Mouse (Mus musculus): ENCODE data around the gene Rpusd4. TPM values are rescaled to one million over a fixed set of nuclear protein-coding genes. Genes with fewer than 3 reads are reported as not detected.

Gene Rpusd4
- polyA plus RNA-seq, 1 experiment from 2014 or later: 32.2 TPM

GRCm38 (mm10) chr9:35264509-35264908 is 3.2 kb upstream of the Rpusd4 start:
- H3K4me3 ChIP-seq: no peak overlapping the region
- WGBS: 95% methylated on average over 3 of the region's 3 CpGs
- H3K27me3 ChIP-seq (ENCODE audit: low read depth, poor library complexity, severe bottlenecking): no peaks in the 10 kb centered on the region
- H3K36me3 ChIP-seq: peaks cover 15% of the 10 kb centered on the region
- no peaks in the 10 kb centered on the region for H3K9me3 ChIP-seq (replicated peaks)
- DNase-seq (ENCODE audit: low spot score): no peak
- H3K27ac ChIP-seq (replicated peaks): no peak overlapping the region
- H3K4me1 ChIP-seq: peaks cover 23% of the 10 kb centered on the region

- DNase-seq (ENCODE audit: low spot score): peak; percentile 24
- no peaks in the 10 kb centered on the region for H3K9me3 ChIP-seq (replicated peaks)
- H3K4me1 ChIP-seq: peaks cover 23% of the 10 kb centered on the region
- no peaks in the 10 kb centered on the region for H3K27me3 ChIP-seq (ENCODE audit: low read depth, poor library complexity, severe bottlenecking)
- 2% methylated on average over 21 of the region's 21 CpGs for WGBS
- H3K36me3 ChIP-seq: peaks cover 32% of the 10 kb centered on the region
- peak overlapping the region; percentile 77 for H3K4me3 ChIP-seq
- H3K27ac ChIP-seq (replicated peaks): peak overlapping the region; percentile 89
Measured at GRCm38 (mm10) chr9:35267976-35268715, 481 bp downstream of the Rpusd4 start.

- no peak for DNase-seq (ENCODE audit: low spot score)
- Histone ChIP-seq H3K27me3 (ENCODE audit: low read depth, poor library complexity, severe bottlenecking) (peaks cover 3% of the 10 kb centered on the region; the same call in 1 of the 2 replicates), H3K36me3 (peaks cover 56% of the 10 kb centered on the region), H3K4me3 (no peak overlapping the region), H3K27ac (replicated peaks) (no peak overlapping the region), H3K4me1 (peaks cover 4% of the 10 kb centered on the region), H3K9me3 (replicated peaks) (no peaks in the 10 kb centered on the region)
- WGBS: 89% methylated on average over 3 of the region's 3 CpGs
Measured at GRCm38 (mm10) chr9:35277855-35278365, 10.2 kb downstream of the Rpusd4 start.

GRCm38 (mm10) chr9:35278451-35278850 is 10.8 kb downstream of the Rpusd4 start:
- Histone ChIP-seq H3K27me3 (ENCODE audit: low read depth, poor library complexity, severe bottlenecking) (peaks cover 8% of the 10 kb centered on the region), H3K27ac (replicated peaks) (no peak overlapping the region), H3K4me3 (no peak overlapping the region), H3K4me1 (peaks cover 10% of the 10 kb centered on the region), H3K9me3 (replicated peaks) (no peaks in the 10 kb centered on the region), H3K36me3 (peaks cover 50% of the 10 kb centered on the region)
- DNase-seq (ENCODE audit: low spot score): no peak
- WGBS: 85% methylated on average over 4 of the region's 4 CpGs

- Histone ChIP-seq H3K4me3 (no peak overlapping the region), H3K9me3 (replicated peaks) (no peaks in the 10 kb centered on the region), H3K27me3 (ENCODE audit: low read depth, poor library complexity, severe bottlenecking) (peaks cover 46% of the 10 kb centered on the region), H3K36me3 (peaks cover 15% of the 10 kb centered on the region), H3K27ac (replicated peaks) (peak overlapping the region; percentile 61; the same call in 1 of the 2 replicates), H3K4me1 (peaks cover 27% of the 10 kb centered on the region)
- 24% methylated on average over 5 of the region's 5 CpGs for WGBS
- peak; percentile 37 for DNase-seq (ENCODE audit: low spot score)
Measured at GRCm38 (mm10) chr9:35282006-35282850, 14.6 kb downstream of the Rpusd4 start.

- Histone ChIP-seq H3K9me3 (replicated peaks) (no peaks in the 10 kb centered on the region), H3K36me3 (peaks cover 9% of the 10 kb centered on the region), H3K4me1 (peaks cover 31% of the 10 kb centered on the region), H3K27ac (replicated peaks) (peak overlapping the region; percentile 61; the same call in 1 of the 2 replicates), H3K27me3 (ENCODE audit: low read depth, poor library complexity, severe bottlenecking) (peaks cover 52% of the 10 kb centered on the region), H3K4me3 (no peak overlapping the region)
- DNase-seq (ENCODE audit: low spot score): no peak
- WGBS: 71% methylated on average over 5 of the region's 5 CpGs
Measured at GRCm38 (mm10) chr9:35282851-35283200, 15.2 kb downstream of the Rpusd4 start.

GRCm38 (mm10) chr9:35283415-35284069 is 15.9 kb downstream of the Rpusd4 start:
- H3K36me3 ChIP-seq: peaks cover 4% of the 10 kb centered on the region; the same call in 1 of the 2 replicates
- H3K4me3 ChIP-seq: 0 out of 2 replicates have a peak overlapping the region, but pooled peaks have one; percentile 3
- DNase-seq (ENCODE audit: low spot score): peak; percentile 37
- H3K27me3 ChIP-seq (ENCODE audit: low read depth, poor library complexity, severe bottlenecking): peaks cover 59% of the 10 kb centered on the region
- peak overlapping the region; percentile 61 for H3K27ac ChIP-seq (replicated peaks)
- peaks cover 38% of the 10 kb centered on the region for H3K4me1 ChIP-seq
- no peaks in the 10 kb centered on the region for H3K9me3 ChIP-seq (replicated peaks)
- WGBS: 60% methylated on average over 13 of the region's 13 CpGs

- no peak for DNase-seq (ENCODE audit: low spot score)
- H3K27me3 ChIP-seq (ENCODE audit: low read depth, poor library complexity, severe bottlenecking): peaks cover 67% of the 10 kb centered on the region
- H3K4me1 ChIP-seq: peaks cover 46% of the 10 kb centered on the region
- H3K9me3 ChIP-seq (replicated peaks): no peaks in the 10 kb centered on the region
- H3K27ac ChIP-seq (replicated peaks): no peak overlapping the region
- WGBS: 88% methylated on average over 4 of the region's 4 CpGs
- no peak overlapping the region for H3K4me3 ChIP-seq
- no peaks in the 10 kb centered on the region for H3K36me3 ChIP-seq
Measured at GRCm38 (mm10) chr9:35284351-35284750, 16.7 kb downstream of the Rpusd4 start.

- DNase-seq (ENCODE audit: low spot score): no peak
Measured at GRCm38 (mm10) chr9:35286351-35286750, 18.7 kb downstream of the Rpusd4 start.

GRCm38 (mm10) chr9:35289992-35290391 is 22.3 kb downstream of the Rpusd4 start:
- Histone ChIP-seq H3K36me3 (no peaks in the 10 kb centered on the region), H3K4me3 (no peak overlapping the region), H3K9me3 (replicated peaks) (no peaks in the 10 kb centered on the region), H3K27me3 (ENCODE audit: low read depth, poor library complexity, severe bottlenecking) (peaks cover 87% of the 10 kb centered on the region), H3K4me1 (peaks cover 43% of the 10 kb centered on the region), H3K27ac (replicated peaks) (no peak overlapping the region)
- WGBS: 16% methylated on average over 7 of the region's 7 CpGs
- DNase-seq (ENCODE audit: low spot score): peak; percentile 46

More at GRCm38 (mm10) chr9:35286351-35286750, 18.7 kb downstream of the Rpusd4 start:
- 78% methylated on average over 3 of the region's 3 CpGs for WGBS
- Histone ChIP-seq H3K9me3 (replicated peaks) (no peaks in the 10 kb centered on the region), H3K27ac (replicated peaks) (no peak overlapping the region), H3K4me3 (no peak overlapping the region), H3K4me1 (peaks cover 61% of the 10 kb centered on the region), H3K36me3 (no peaks in the 10 kb centered on the region), H3K27me3 (ENCODE audit: low read depth, poor library complexity, severe bottlenecking) (peaks cover 87% of the 10 kb centered on the region)

GRCm38 (mm10) chr9:35290417-35290816 is 22.8 kb downstream of the Rpusd4 start:
- H3K27ac ChIP-seq (replicated peaks): no peak overlapping the region
- 91% methylated on average over 3 of the region's 3 CpGs for WGBS

GRCm38 (mm10) chr9:35290916-35291315 is 23.3 kb downstream of the Rpusd4 start:
- WGBS: 85% methylated on average over 4 of the region's 4 CpGs
- DNase-seq (ENCODE audit: low spot score): no peak
- no peaks in the 10 kb centered on the region for H3K36me3 ChIP-seq
- H3K27me3 ChIP-seq (ENCODE audit: low read depth, poor library complexity, severe bottlenecking): peaks cover 85% of the 10 kb centered on the region
- H3K9me3 ChIP-seq (replicated peaks): no peaks in the 10 kb centered on the region
- H3K27ac ChIP-seq (replicated peaks): no peak overlapping the region
- peaks cover 41% of the 10 kb centered on the region for H3K4me1 ChIP-seq
- H3K4me3 ChIP-seq: no peak overlapping the region

More at GRCm38 (mm10) chr9:35290417-35290816, 22.8 kb downstream of the Rpusd4 start:
- DNase-seq (ENCODE audit: low spot score): no peak
- Histone ChIP-seq H3K9me3 (replicated peaks) (no peaks in the 10 kb centered on the region), H3K36me3 (no peaks in the 10 kb centered on the region), H3K4me1 (peaks cover 43% of the 10 kb centered on the region), H3K27me3 (ENCODE audit: low read depth, poor library complexity, severe bottlenecking) (peaks cover 86% of the 10 kb centered on the region), H3K4me3 (no peak overlapping the region)

All from midbrain, embryonic 10.5 days (tissue).